Mouse (Mus musculus) ES-E14 (cell line): ENCODE data around the gene 2810004N23Rik. TPM values are rescaled to one million over a fixed set of nuclear protein-coding genes. Genes with fewer than 3 reads are reported as not detected.
"Not testable (repeated sequence)": the region's sequence is repeated elsewhere in the genome, so short reads cannot be mapped to it uniquely, and the experiment has no call there.

Experiments
- DNase-seq: peaks from one replicate; pipeline ENCODE4 v3.0.0-alpha.2; 2013; ENCODE audit warnings: low read depth, low spot score
- H3K27ac ChIP-seq: 2 replicates; pipeline ENCODE4 v1.5.1; 2012; ENCODE audit warnings: low read depth, mild to moderate bottlenecking, low read length, moderate library complexity, mixed read lengths; ENCODE audit not compliant: poor library complexity, insufficient read depth, severe bottlenecking
- H3K36me3 ChIP-seq: 2 replicates; pipeline ENCODE4 v1.6.1; 2012; ENCODE audit warnings: mild to moderate bottlenecking, low read length, moderate library complexity, mixed read lengths; ENCODE audit not compliant: control insufficient read depth, poor library complexity, insufficient read depth, severe bottlenecking
- H3K4me1 ChIP-seq, 2 experiments: fragments of 150-350 bp in 1 of 2; sonication (generic) in 1 of 2; 2 replicates each; pipeline ENCODE4 v1.6.1; 2012; ENCODE audit warnings: low read length in 2 of 2, mild to moderate bottlenecking in 1 of 2, mixed read lengths in 1 of 2; ENCODE audit not compliant: control insufficient read depth in 2 of 2, insufficient read depth in 2 of 2, poor library complexity in 1 of 2
- H3K4me3 ChIP-seq, 2 experiments: fragments of 150-350 bp in 1 of 2; sonication (generic) in 1 of 2; 2 replicates each; pipeline ENCODE4 v1.5.1; 2012; ENCODE audit warnings: low read length in 2 of 2, low read depth in 1 of 2, mild to moderate bottlenecking in 1 of 2, mixed read lengths in 1 of 2; ENCODE audit not compliant: insufficient read depth in 1 of 2, poor library complexity in 1 of 2, severe bottlenecking in 1 of 2
- H3K9ac ChIP-seq: 2 replicates; pipeline ENCODE4 v1.6.1; 2012; ENCODE audit warnings: low read depth, mild to moderate bottlenecking, low read length, mixed read lengths; ENCODE audit not compliant: poor library complexity, insufficient read depth, severe bottlenecking
- H3K9me3 ChIP-seq: fragments of 150-350 bp; sonication (generic); 2 replicates; pipeline ENCODE4 v1.6.1; 2012; ENCODE audit warnings: low read depth, mild to moderate bottlenecking, low read length; ENCODE audit not compliant: control insufficient read depth, insufficient read depth
- CHD2 ChIP-seq: IDR thresholded peaks from 2 replicates; pipeline ENCODE4 v1.6.1; 2014; ENCODE audit warnings: mild to moderate bottlenecking, low read depth, low read length, inconsistent platforms
- HCFC1 ChIP-seq: IDR thresholded peaks from 2 replicates; pipeline ENCODE4 v1.6.1; 2012; ENCODE audit warnings: low read length, inconsistent platforms, borderline replicate concordance; ENCODE audit not compliant: insufficient read depth
- MAFK ChIP-seq: IDR thresholded peaks from 2 replicates; pipeline ENCODE4 v1.6.1; 2014; ENCODE audit warnings: mild to moderate bottlenecking, low read depth, low read length, inconsistent platforms; ENCODE audit not compliant: insufficient read depth
- ZC3H11A ChIP-seq: IDR thresholded peaks from 2 replicates; pipeline ENCODE4 v1.6.1; 2012; ENCODE audit warnings: low read depth, mild to moderate bottlenecking, inconsistent platforms, low read length, borderline replicate concordance
- ZNF384 ChIP-seq: IDR thresholded peaks from 2 replicates; pipeline ENCODE4 v1.6.1; 2012; ENCODE audit warnings: low read depth, low read length, inconsistent platforms
- in situ Hi-C, 2 experiments: fragments of 600-800 bp; cut with MboI; formaldehyde crosslinking; loops; one replicate each; pipeline ENCODE4 v1.15.1; 2025; ENCODE audit warnings: low sequenced_read_pairs in 2 of 2, inconsistent platforms in 1 of 2; ENCODE audit not compliant: unreplicated experiment in 2 of 2
- total RNA-seq: library from RNA; depleted of rRNA; stranded (reverse); fragments of 300-350 nt; gene quantifications from 2 replicates; pipeline ENCODE4 v1.2.3, GENCODE M21; 2012

Gene 2810004N23Rik
- total RNA-seq, 1 experiment: 83.6 TPM

DNA sequence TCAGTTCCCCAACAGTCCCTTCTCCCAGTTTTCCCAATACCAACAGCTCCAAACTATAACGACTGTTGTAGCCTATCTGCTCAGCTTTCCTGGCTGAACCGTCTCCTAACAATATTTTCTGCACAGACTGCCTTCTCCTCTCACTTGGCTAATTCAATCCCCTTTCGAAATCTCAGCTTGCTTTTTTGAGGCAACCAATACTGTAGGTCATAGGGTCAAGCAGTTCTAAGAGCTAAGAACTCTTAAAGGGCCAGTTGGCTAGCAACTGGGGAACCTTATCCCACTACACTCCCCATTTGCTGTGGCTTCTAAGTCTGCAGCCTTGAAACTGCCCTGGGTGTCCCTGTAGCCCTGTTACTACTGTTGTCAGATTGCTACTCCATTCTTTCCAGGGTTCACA is 17.8 kb downstream of the 2810004N23Rik start:
- H3K9me3 ChIP-seq: no peaks in the 10 kb centered on the region
- no peak for DNase-seq
- peaks cover 20% of the 10 kb centered on the region for H3K36me3 ChIP-seq
- TF ChIP-seq HCFC1: no peak
- TF ChIP-seq ZNF384: no peak
- TF ChIP-seq MAFK: no peak
- TF ChIP-seq CHD2: no peak
- TF ChIP-seq ZC3H11A: no peak
- no peak overlapping the region for H3K4me3 ChIP-seq
- in situ Hi-C loops: no loop called here
- no peak overlapping the region for H3K9ac ChIP-seq
- H3K27ac ChIP-seq: no peak overlapping the region
- peaks cover 0 to 2% of the 10 kb centered on the region in 2 experiments; a peak in 1 of 4 replicates for H3K4me1 ChIP-seq

DNA sequence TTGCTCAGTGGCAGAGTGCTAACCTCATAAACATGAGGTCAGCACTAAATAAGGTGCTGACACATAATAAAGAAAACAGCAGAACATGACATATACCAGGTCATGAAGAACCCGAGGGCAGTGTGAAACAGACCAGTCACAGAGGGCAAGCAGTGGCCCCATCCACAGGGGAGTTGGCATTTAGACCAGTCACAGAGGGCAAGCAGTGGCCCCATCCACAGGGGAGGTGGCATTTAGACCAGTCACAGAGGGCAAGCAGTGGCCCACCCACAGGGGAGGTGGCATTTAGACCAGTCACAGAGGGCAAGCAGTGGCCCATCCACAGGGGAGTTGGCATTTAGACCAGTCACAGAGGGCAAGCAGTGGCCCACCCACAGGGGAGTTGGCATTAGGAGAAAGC is 20.0 kb downstream of the 2810004N23Rik start:
- peaks cover 39% of the 10 kb centered on the region for H3K36me3 ChIP-seq
- H3K27ac ChIP-seq, H3K4me1 ChIP-seq, DNase-seq, H3K4me3 ChIP-seq, H3K9ac ChIP-seq, in situ Hi-C loops, H3K9me3 ChIP-seq: not testable (repeated sequence)

DNA sequence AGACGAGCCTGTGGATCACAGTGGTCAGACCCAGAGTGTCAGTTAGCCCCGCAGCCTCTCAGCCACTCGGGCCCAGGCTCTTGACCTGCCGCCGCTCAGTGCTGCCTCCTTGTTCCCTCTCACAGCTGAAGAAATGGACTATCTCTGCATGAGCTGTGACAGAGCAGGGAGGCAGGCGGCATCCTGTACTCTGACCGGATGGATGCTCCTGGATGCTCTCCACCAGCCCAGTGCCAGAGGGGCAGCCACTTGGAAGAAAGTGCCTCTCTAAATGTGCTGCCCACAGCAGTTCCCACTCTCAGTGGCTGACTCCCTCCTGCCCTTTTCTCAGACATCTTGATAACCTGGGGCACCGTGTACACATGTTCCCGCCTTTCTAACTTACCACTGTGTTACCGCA is 21.1 kb downstream of the 2810004N23Rik start:
- peaks cover 39% of the 10 kb centered on the region for H3K36me3 ChIP-seq
- no peak for DNase-seq
- H3K9me3 ChIP-seq: no peaks in the 10 kb centered on the region
- TF ChIP-seq ZC3H11A (no peak), ZNF384 (no peak), MAFK (no peak), HCFC1 (no peak), CHD2 (no peak)
- H3K4me1 ChIP-seq: peaks cover 0 to 3% of the 10 kb centered on the region in 2 experiments; a peak in 1 of 4 replicates
- H3K4me3 ChIP-seq: no peak overlapping the region
- no peak overlapping the region for H3K9ac ChIP-seq
- no peak overlapping the region; the same call in 1 of the 2 replicates for H3K27ac ChIP-seq
- in situ Hi-C loops: no loop called here

DNA sequence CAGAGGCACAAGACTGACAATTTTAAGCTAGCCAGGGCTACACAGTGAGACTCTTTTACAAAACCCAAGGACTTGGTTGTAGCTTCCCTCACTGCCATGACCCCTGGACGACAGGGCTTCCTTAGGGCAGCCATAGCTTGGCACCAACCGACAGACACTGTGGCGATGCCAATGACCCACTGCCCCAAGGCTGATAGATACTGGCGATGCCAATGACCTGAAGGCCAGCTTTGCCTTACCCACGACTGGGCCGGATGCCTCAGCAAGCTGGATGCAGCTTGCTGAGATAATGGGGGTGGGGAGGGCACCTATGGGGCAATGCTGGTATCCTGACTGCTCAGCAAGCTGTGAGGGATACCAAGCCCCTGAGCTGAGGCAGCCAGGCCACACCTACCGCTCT is 22.0 kb downstream of the 2810004N23Rik start:
- DNase-seq: no peak
- Histone ChIP-seq H3K36me3 (peaks cover 39% of the 10 kb centered on the region), H3K27ac (no peak overlapping the region), H3K4me1 (peaks cover 0 to 3% of the 10 kb centered on the region in 2 experiments; a peak in 1 of 4 replicates), H3K4me3 (no peak overlapping the region), H3K9ac (no peak overlapping the region), H3K9me3 (no peaks in the 10 kb centered on the region)
- in situ Hi-C loops: no loop called here
- TF ChIP-seq HCFC1 (no peak), ZC3H11A (no peak), MAFK (no peak), ZNF384 (no peak), CHD2 (no peak)

DNA sequence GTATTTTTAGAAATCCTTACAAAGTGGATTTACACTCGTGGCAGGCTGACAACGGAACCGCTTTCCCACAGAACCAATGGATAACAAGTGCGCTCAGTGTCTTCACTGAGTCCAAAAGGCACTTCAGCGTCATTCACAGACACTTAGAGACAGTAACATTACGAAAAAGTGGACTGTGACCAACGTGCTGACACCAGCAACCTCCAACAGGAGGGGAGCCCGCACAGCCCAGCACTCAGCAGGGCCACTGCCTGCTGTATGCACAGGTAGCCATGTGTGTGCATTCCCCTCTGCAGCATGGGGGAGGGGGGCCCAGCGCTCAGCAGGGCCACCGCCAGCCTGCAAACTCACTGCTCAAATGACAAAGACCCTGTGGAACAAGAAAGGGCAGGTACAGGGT is 23.5 kb downstream of the 2810004N23Rik start:
- H3K9ac ChIP-seq: no peak overlapping the region
- in situ Hi-C loops: no loop called here
- peaks cover 39% of the 10 kb centered on the region for H3K36me3 ChIP-seq
- no peak for DNase-seq
- no peak overlapping the region for H3K4me3 ChIP-seq
- H3K27ac ChIP-seq: no peak overlapping the region
- H3K9me3 ChIP-seq: no peaks in the 10 kb centered on the region
- no peak for TF ChIP-seq ZC3H11A
- TF ChIP-seq ZNF384: no peak
- TF ChIP-seq MAFK: no peak
- no peak for TF ChIP-seq CHD2
- no peak for TF ChIP-seq HCFC1
- peaks cover 0 to 3% of the 10 kb centered on the region in 2 experiments; a peak in 1 of 4 replicates for H3K4me1 ChIP-seq
